Mouse (Mus musculus) G1E-ER4 (cell line): ENCODE results near the gene Med27. TPM values are rescaled to one million over a fixed set of nuclear protein-coding genes. Genes with fewer than 3 reads are reported as not detected.

Source experiments
- GATA1 ChIP-seq: IDR thresholded peaks from one replicate; pipeline ENCODE4 v1.8.0; 2012; ENCODE audit warnings: low read length, inconsistent platforms
- polyA plus RNA-seq: library from polyadenylated mRNA; stranded (reverse); fragments of >175 nt; gene quantifications from 2 replicates; pipeline ENCODE4 v1.2.3, GENCODE M21; 2012

Med27 gene
- polyA plus RNA-seq, 1 experiment: 59.2 TPM

DNA sequence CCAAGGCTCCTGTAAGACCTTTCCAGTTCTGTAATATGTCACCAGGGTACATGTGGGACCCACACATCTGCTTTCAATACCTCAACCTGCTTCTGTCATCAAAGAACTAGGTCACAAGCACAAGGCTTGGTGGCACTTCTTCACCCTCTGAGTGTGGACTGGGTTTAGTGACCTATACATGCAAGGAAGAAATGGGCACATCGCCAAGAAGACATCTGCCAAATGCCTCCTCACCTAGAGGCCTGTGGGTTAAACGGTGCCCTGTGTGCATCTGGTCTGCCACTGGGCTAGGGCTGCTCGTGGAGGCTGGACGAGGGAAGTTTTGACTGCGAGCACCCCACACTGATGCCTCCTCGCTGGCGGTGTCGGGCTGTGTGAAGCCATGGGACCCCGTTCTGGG lies 189.9 kb downstream of the Med27 start:
- no peak for TF ChIP-seq GATA1

DNA sequence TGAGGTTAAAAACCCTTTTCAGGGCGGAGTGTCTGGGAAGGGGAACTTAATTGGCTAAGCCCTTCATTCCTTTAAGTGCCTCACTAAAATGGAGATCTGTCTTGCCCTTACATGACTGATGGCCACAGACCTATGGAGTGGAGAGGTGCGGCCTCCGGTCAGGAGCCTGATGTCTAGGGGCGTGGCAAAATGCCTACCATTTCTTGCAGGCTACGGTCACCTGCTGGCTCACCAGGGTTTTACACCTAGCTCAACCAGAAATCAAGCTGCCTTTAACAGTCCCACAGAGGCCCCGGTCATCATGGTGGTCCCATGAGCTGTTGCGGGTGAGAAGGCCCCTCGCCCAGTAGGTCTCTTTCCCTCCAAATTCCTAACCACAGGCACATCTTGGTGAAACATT lies 190.7 kb downstream of the Med27 start:
- TF ChIP-seq GATA1: no peak

DNA sequence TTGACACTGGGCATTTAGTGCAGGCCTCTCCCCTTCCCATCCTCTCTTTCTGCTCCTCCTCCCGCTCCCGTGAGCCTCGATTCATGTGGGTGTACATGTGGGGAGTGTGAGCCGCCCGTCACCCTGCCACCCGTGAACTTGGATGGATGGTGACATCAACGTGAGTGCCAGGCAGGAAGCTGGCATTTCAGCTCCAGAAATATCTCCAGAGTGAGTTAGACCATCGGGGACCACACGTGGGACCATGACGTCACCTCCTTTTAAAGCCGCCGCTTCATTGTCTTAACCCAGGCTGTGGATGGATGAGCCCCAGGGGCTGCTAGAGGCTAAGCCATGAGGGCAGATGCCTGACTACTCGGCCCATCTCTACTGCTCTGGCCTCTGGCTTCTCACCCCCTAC lies 195.4 kb downstream of the Med27 start:
- TF ChIP-seq GATA1: no peak

DNA sequence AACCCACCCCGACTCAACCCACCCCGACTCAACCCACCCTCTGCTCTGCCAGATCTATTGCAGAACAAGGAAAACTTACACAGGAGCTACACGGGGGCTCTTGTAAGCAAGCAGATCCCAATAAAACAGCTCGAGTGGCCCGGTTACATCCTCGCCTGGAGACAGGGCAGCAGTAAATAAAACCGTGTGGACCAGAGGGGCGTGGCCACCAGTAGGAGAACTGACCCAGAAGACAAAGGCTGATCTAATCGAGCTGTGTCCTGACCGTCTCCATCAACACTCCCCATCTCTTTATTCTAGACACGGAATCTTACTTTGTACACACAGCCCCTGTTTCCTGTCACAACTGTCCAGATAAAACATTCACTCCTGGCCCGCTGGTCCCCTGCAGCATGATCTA lies 200.0 kb downstream of the Med27 start:
- no peak for TF ChIP-seq GATA1

DNA sequence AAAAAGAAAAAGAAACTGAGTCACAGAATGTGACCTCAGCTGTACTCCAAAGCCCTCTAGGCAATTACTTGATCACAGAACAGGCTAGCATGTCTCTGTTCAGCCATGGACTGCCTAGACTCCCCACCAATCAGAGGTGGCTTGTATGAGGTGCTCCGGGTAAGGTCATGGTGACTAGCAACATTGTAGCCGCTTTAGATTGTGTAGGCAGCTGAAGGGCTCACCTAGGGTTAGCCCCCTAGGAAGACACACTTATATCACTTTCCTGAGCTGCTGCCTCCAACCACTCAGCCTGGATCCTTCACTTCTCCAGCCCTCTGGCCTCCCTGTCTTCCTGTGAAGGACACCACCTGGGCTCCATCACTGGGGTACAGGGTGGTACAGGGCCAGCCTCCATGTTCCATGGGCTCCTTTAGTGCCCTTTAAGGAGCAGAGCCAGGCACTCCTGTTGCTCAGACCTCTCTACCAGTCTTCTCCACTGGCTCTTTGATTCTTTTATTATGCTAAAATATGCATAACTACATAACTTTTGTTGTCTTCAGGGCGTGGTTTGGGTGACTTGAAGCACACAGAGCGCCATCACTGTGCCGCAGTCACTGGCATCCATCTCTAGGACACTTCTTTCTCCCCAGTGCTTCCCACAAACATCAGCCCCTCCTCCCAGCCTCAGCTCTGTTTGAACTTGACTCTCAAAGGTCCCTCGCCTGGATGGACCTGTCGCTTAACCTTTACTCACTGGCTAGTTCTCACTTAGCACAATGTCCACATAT lies 205.4 kb downstream of the Med27 start:
- TF ChIP-seq GATA1: no peak

DNA sequence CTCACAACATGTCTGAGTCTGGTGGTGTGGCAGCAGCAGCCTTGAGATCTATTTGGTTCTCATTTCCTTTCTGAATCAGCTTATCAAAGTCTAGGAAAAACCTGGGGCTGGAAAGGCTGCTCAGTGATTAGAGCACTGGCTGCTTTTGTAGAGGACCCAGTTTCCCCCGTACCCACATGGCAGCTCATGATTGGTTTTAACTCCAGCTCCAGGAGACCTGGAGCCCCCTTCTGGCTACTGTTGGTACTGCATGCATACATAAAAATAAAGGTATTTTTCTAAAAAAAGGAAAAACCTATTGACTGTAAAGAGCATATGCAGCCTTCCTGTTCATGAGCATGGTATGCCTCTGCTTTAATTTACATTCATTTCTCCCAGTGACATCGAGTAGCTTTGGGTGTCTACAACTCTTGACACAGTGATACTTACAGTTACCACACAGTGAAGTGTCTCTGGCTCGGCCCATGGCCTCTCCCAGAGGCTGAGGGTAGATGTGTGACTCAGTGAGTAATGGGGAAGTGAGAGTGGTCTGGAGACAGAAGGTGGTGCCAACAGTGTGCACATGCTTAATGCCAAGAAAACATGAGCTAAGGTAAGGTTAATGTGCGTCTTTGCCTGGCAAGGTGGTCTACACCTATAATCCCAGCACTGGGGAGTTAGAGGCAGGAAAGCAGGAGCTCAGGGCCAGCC lies 207.5 kb downstream of the Med27 start:
- TF ChIP-seq GATA1: no peak

DNA sequence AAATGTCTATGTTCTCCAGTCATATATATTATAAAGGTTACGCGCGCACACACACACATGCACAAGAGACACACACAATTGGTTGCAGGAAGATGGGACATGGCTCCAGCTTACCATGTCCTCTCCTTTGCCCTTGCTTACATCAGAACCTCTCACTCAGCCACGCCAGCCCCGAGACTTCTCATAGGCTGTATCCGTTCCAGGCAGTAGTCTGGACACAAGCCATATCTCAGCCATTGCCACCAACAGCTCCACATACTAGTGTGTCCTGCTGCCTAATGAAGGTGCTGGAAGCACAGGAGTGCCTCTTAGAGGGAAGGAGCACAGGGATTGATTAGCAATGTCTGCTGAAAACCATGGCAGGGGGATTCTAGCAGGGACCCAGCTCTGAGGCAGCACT lies 211.9 kb downstream of the Med27 start:
- no peak for TF ChIP-seq GATA1

DNA sequence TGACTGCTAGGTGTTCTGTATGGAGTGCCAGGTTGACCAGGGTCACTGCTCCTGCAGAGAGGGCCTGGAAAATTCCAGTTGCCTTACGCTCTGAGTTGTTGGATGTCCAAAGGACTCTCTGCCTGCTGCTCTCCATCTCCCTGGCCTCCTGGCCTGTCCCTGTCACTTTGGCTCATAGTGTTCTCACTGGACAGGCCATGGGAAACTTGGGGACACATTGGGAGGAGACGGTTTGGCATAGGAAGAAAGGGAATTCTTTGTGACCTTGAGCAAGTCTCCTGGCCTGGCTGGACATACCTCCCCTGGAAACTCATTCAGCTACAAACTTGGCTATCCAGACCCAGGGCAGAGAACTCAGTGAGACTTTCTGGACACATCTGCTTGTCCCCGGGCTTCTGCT lies 213.3 kb downstream of the Med27 start:
- no peak for TF ChIP-seq GATA1

DNA sequence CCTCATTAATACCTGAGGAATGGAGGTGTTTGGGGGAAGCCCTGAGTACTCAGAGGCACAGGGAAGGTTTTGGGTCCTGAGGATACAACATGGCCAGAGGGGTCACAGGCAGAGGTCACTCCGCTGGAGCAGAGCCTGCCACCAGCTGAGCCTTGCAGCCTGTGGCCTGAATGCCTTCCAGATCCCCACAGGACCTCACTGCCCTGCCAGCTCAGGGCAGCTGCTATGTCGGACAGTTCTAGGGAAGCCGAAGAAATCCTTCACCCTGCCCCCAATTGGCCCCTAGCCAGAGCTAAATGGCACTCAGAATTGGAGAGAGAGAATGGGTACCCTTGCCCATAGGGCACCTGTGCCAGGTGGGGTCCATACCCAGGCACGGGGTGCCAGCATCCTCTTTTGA lies 214.8 kb downstream of the Med27 start:
- no peak for TF ChIP-seq GATA1

DNA sequence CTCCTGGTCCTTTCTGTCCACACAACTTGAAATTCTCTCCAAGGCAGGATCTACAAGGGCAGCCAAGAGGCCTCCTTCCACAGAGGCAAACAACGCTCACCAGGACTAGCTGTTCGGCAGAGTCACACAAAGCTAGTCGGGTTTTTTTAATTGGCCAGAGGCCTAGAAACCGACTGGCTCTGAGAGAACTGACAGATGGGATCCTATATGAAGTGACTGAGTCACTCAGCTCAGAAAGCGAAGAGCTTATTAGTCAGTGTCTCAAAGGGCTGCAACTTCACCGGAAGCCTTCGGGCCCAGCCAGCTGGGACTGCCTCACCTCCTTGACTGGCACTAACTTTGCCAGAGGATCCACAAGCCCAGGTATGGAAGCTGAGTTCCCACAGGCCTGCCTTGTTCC lies 217.4 kb downstream of the Med27 start:
- TF ChIP-seq GATA1: no peak

DNA sequence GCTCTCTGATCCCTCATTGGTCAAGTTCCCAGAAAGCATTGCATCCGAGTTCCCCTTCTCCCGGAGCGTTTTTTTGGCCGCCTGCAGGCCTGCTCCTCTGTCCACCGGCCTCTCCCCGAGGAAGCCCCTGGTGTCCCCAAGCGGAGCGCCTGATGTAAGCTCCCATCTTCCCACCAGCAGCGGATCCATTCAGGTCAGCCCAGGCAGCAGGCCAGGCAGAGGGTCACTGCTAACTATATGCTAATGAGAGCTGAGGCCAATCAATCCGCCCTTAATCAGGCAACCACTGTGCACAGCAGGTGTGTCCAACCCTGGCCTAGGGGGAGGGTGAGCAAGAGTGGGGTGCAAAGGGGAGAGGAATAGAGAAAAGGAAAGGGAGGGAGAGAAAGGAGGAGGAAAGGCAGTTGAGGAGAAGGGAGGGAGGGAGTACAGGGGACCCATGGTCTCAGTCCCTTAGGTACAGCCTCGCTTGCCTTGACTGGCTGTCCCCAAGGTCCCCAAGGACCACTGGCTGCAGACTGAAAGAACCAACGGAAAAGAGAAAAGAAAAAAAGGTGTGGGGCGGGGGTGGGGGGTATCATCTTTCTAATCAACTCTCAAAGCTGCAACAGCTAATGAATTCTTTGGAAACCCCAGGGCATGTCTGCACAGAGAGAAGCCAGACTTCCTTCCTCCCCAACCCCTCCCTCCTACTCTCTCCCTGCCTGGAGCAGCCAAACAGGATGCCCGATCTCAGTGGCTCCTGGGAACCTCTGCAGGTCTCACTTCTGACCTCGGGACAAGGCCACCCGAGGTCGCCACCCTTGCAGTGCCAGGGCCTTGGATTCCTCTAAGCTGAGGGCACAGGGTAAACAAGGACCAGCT lies 219.2 kb downstream of the Med27 start:
- TF ChIP-seq GATA1: no peak

DNA sequence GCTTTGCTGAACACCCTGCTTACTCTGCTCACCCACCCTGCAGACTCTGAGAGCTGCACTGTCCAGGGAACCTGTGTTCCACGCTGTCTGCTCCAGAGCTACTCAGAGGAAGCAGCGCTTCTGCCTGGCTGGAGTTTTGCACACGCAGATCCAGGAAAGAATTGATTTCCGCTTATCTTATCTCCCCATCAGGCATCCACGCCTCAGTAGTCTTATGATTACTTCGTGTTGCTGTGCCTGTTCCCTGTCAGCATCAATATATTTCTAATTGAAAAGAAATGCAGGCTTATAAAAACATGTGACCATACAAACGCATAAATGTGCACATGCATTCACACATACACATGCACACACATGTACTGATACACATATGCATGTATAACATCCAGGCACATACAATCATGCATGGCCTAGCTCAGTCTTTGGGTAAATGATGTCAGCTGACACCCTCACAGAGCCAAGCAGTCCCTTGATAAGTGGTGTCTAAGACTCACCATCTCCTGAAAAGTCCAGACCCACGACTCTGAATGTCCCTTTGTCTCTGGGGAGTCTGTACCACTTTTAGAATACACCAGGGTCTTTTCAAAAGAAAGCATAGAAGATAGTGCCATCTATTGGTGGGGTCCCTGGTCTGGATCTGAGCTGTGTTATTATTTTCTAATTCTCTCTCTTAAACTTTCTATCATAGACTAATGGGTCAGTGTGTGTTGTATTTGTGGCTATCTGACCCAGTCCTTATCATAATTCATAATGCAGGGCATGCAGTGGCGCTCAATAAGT lies 225.5 kb downstream of the Med27 start:
- no peak for TF ChIP-seq GATA1

DNA sequence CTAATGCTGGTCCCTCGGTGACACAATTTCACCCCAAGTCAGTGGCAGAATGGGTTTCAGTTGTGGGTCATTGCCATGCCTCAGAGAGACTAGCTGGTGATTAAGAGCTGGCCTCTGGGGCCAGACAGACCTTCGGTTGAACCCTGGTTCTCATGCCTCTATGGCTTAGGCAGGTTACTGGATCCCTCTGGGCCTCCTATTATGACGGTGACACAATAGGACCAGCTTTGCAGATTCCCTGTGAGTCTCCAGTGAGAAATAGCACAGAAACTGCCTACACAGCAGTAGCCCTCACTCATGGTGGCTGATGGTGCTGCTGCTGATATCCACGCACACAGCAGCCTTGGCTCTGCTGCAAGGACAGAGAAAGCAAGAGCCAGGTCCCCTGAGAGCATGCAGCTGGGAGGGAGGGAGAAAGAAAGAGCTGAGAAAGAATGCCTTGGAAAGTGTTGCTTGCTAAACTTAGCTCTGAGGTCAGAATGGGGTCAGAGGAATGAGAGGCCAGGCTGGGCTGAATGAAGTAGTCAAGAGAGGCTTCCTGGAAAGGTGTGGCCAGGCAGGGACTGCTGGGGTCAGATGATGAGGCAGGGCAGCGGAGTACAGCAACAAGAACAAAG lies 226.3 kb downstream of the Med27 start:
- TF ChIP-seq GATA1: no peak

DNA sequence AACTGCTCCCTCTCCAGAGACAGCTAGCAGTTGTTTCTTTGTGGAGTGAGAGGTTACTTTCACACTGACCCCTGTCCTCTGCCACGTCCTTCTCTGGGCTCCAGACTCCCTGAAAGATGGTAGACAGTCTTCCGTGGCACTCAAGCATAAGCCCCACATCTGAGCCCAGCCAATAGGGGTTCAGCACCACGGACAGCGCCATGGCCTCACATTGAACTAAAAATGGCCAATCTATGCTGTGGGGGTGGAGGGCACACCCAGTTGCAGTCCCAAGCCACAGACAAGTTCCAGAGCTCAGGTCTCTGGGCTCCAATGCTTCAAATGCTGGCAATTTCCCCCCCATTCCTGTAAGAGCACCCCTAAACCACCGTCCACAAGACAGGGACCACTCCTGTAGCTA lies 227.0 kb downstream of the Med27 start:
- TF ChIP-seq GATA1: no peak

DNA sequence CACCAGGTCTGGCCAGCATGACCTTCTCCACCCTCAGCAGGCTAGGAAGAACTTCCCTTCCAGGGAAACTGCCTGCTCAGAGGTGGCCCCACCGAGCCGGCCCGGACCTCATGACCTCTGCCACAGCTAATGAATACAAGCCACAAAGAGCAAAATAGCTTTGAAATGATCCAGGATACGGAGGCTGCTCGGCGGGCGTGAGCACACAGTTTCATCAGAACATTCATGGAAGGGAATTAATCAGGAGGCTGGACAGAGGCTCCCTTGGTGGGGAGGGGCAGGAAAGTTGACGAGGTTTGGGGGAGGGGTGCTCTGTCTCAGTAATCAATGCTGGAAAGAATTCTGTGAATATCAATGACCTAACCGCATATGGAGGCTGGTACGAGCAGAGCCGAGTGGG lies 227.6 kb downstream of the Med27 start:
- TF ChIP-seq GATA1: no peak

Other genes with a start within 250 kb of the Med27 start
- gene Setx, start 222.6 kb upstream of the Med27 start, polyA plus RNA-seq: 7.3 and 8.2 TPM in 2 replicates
- not detected in 2 replicates for gene Ntng2, start 93.8 kb upstream of the Med27 start, polyA plus RNA-seq